Mouse (Mus musculus) adrenal gland, adult 18-20 months (tissue): ENCODE data around the gene Dusp23. TPM values are rescaled to one million over a fixed set of nuclear protein-coding genes. Genes with fewer than 3 reads are reported as not detected.

ENCODE experiments used
- total RNA-seq, 2 experiments: library from RNA; stranded (reverse); gene quantifications; 1 replicate in 1 of 2; 2 replicates in 1 of 2; pipeline ENCODE4 v1.2.3; 2021

Gene Dusp23
- total RNA-seq, 2 experiments from 2014 or later = 6.3 to 7.4 TPM

Other genes with a start within 250 kb of the Dusp23 start
- 1 to 10 TPM; 3.4 to 5.0 TPM for gene Slamf9, start 157.6 kb downstream of the Dusp23 start, total RNA-seq
- 1 to 10 TPM; 1.1 to 3.2 TPM for gene Igsf9, start 151.2 kb downstream of the Dusp23 start, total RNA-seq
- 10 to 100 TPM; 64.7 to 65.1 TPM for gene Tagln2, start 132.9 kb downstream of the Dusp23 start, total RNA-seq
- gene Cfap45, start 112.2 kb downstream of the Dusp23 start, total RNA-seq = under 1 TPM; 0.35 to 0.40 TPM
- under 1 TPM in 1 of 2 experiments, not detected in 1; 0.40 TPM for gene Vsig8, start 77.0 kb downstream of the Dusp23 start, total RNA-seq
- gene Slamf8, start 42.4 kb downstream of the Dusp23 start, total RNA-seq = 1 to 10 TPM in 1 of 2 experiments, under 1 TPM in 1; 0.60 to 1.5 TPM
- gene Fcrl6, start 30.4 kb downstream of the Dusp23 start, total RNA-seq = not detected
- gene Crp, start 65.1 kb upstream of the Dusp23 start, total RNA-seq = not detected